Mouse (Mus musculus) olfactory bulb, adult 2 months (tissue): ENCODE results near the gene Ercc8. TPM values are rescaled to one million over a fixed set of nuclear protein-coding genes. Genes with fewer than 3 reads are reported as not detected.

ENCODE experiments used
- H3K27ac ChIP-seq: fragments of 200-500 bp; 2 replicates; pipeline ENCODE4 v1.5.1; 2012; ENCODE audit warnings: low read depth, low read length; ENCODE audit not compliant: insufficient read depth
- H3K4me1 ChIP-seq: fragments of 200-500 bp; 2 replicates; pipeline ENCODE4 v1.6.1; 2012; ENCODE audit warnings: low read length; ENCODE audit not compliant: control insufficient read depth, insufficient read depth
- H3K4me3 ChIP-seq: fragments of 200-500 bp; 2 replicates; pipeline ENCODE4 v1.5.1; 2012; ENCODE audit warnings: mild to moderate bottlenecking, low read depth, low read length, moderate library complexity; ENCODE audit not compliant: insufficient read depth
- CTCF ChIP-seq: fragments of 200-500 bp; IDR thresholded peaks from 2 replicates; pipeline ENCODE4 v1.5.1; 2012; ENCODE audit warnings: low read depth, mild to moderate bottlenecking, low read length, moderate library complexity; ENCODE audit not compliant: insufficient read depth
- POLR2A ChIP-seq: fragments of 200-500 bp; IDR thresholded peaks from 2 replicates; pipeline ENCODE4 v1.6.1; 2012; ENCODE audit warnings: mild to moderate bottlenecking, low read depth, low read length, moderate library complexity; ENCODE audit not compliant: insufficient read depth
- WGBS: fragments of 180-500 bp; shearing (Covaris S2); methylation state at CpG from one replicate; pipeline ENCODE4 v1.1.7; 2018; 5-methylcytosine and 5-hydroxymethylcytosine counted together
- polyA plus RNA-seq: library from polyadenylated mRNA; stranded (reverse); fragments of >200 nt; gene quantifications from 2 replicates; pipeline ENCODE4 v1.2.4, GENCODE M21; 2012; ENCODE audit warnings: low replicate concordance; ENCODE audit not compliant: missing spikeins, insufficient read depth, insufficient read length

Ercc8 gene
- polyA plus RNA-seq, 1 experiment = not detected

GRCm38 (mm10) chr13:108124096-108124495, 34.4 kb upstream of the Ercc8 start:
- Histone ChIP-seq H3K4me3 (no peak overlapping the region), H3K4me1 (no peaks in the 10 kb centered on the region), H3K27ac (no peak overlapping the region)
- TF ChIP-seq CTCF (no peak), POLR2A (no peak)
- WGBS = 80% methylated on average over 11 of the region's 11 CpGs

GRCm38 (mm10) chr13:108126246-108126645, 32.3 kb upstream of the Ercc8 start:
- WGBS = 97% methylated on average over 2 of the region's 2 CpGs
- no peak overlapping the region for H3K4me3 ChIP-seq
- no peak overlapping the region for H3K27ac ChIP-seq
- no peaks in the 10 kb centered on the region for H3K4me1 ChIP-seq
- TF ChIP-seq POLR2A (no peak), CTCF (no peak)

DNA sequence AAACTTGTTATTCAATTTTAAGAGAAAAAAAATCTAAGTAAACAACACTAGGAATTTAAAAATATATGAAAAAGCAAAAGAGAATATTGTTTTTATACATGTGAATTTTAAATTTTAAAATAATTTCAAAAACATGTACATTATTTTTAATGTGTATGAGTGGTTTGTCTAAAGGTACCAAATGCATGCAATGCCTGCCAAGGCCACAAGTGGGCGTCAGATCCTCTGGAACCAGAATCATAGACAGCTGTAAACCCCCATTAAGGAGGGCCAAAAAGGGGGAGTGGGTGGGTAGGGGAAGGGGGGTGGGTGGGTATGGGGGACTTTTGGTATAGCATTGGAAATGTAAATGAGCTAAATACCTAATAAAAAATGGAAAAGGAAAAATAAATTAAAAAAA, 31.4 kb upstream of the Ercc8 start:
- Histone ChIP-seq H3K4me1 (no peaks in the 10 kb centered on the region), H3K4me3 (no peak overlapping the region), H3K27ac (no peak overlapping the region)
- 13% methylated on average over 1 of the region's 1 CpGs for WGBS
- TF ChIP-seq POLR2A (no peak), CTCF (no peak)

GRCm38 (mm10) chr13:108127883-108128282, 30.6 kb upstream of the Ercc8 start:
- H3K4me1 ChIP-seq = no peaks in the 10 kb centered on the region
- H3K27ac ChIP-seq = no peak overlapping the region
- TF ChIP-seq POLR2A (no peak), CTCF (no peak)
- no peak overlapping the region for H3K4me3 ChIP-seq
- 54% methylated on average over 1 of the region's 1 CpGs for WGBS

GRCm38 (mm10) chr13:108129070-108129469, 29.5 kb upstream of the Ercc8 start:
- WGBS = 38% methylated on average over 7 of the region's 7 CpGs
- H3K4me1 ChIP-seq = no peaks in the 10 kb centered on the region
- H3K27ac ChIP-seq = no peak overlapping the region
- H3K4me3 ChIP-seq = no peak overlapping the region
- TF ChIP-seq POLR2A = no peak
- TF ChIP-seq CTCF = no peak

DNA sequence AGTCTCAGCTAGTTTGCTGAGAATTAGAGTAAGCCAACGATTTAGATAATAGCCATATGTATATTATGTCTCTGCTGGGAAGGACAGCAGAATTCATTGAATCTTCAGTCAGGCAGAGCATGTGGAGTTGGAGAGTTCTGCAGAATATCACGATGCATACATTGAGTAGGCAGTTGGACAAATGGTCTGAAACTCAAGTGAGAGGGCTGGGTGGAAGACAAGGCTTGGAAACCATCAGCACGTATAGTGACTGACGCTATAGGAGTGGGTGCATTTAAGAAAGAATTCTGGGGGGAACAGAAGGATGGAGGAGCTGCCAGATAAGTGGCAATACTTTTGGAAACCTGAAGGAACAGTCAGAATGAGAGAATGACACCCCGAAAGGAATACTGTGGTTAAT, 27.8 kb upstream of the Ercc8 start:
- TF ChIP-seq POLR2A = no peak
- no peak for TF ChIP-seq CTCF
- Histone ChIP-seq H3K4me3 (no peak overlapping the region), H3K4me1 (no peaks in the 10 kb centered on the region), H3K27ac (no peak overlapping the region)
- whole genome bisulfite sequencing = 92% methylated on average over 5 of the region's 5 CpGs

GRCm38 (mm10) chr13:108132031-108132819, 26.3 kb upstream of the Ercc8 start:
- no peak overlapping the region for H3K4me3 ChIP-seq
- H3K4me1 ChIP-seq = no peaks in the 10 kb centered on the region
- no peak for TF ChIP-seq POLR2A
- TF ChIP-seq CTCF = no peak
- H3K27ac ChIP-seq = no peak overlapping the region
- WGBS = 85% methylated on average over 6 of the region's 6 CpGs

DNA sequence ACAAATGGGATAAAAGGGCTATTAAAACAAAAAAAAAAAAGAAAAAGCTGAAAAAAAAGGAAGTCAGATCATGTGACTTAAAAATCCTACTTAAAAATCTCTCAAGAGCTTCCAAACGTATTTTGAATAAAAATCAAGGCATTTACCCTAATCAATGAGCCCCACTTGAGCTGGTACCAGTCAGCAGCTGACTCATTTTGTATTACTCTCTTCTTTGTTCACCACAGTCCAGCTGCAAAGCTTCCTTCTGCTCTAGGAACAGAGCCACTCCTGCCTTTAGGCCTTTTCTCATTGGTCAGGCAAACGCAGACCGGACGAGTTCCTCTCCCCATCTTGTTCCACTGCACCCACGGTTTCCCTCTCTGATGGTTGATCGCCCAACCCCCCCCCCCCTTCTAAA, 22.9 kb upstream of the Ercc8 start:
- peaks cover 4% of the 10 kb centered on the region; the same call in 1 of the 2 replicates for H3K4me1 ChIP-seq
- no peak overlapping the region for H3K27ac ChIP-seq
- no peak overlapping the region for H3K4me3 ChIP-seq
- WGBS = 81% methylated on average over 6 of the region's 6 CpGs
- TF ChIP-seq POLR2A = no peak
- no peak for TF ChIP-seq CTCF

- Histone ChIP-seq H3K27ac (no peak overlapping the region), H3K4me1 (peaks cover 4% of the 10 kb centered on the region; the same call in 1 of the 2 replicates), H3K4me3 (no peak overlapping the region)
- no peak for TF ChIP-seq CTCF
- no peak for TF ChIP-seq POLR2A
- 73% methylated on average over 5 of the region's 5 CpGs for WGBS
These were observed 20.0 kb upstream of the Ercc8 start for GRCm38 (mm10) chr13:108138403-108138977.
